31 mouse cellular contexts compared by ENCODE assay signal in the genomic region with DNA sequence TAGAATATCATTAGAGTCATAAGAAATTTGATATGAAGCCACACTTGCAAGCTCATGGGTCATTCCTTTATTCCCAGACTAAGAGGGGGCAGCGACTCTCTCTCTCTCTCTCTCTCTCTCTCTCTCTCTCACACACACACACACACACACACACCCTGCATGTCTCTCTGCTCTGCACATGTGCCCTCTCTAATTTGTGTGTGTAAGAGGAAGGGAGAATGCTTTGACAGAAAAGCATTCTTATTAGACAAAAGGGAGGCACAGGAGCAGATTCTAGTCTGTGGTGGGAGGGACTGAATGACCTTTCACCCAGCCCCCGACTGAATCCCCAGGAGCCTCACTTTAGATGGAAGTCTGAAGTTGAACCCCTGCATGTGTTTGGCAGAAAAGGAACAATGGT.
DNase-seq lines count a peak whose midpoint lies in the region; ATAC-seq lines count a peak whose summit lies in the region.
"Had no signal": no experiment of that assay in that cellular context is flagged by ENCODE, and none has a peak within 500 bp of the region (broad histone marks: within the 10 kb centered on the region; RNA-seq: fewer than 3 reads in every experiment).

No protein-coding gene starts in this region.

- no peaks in the 10 kb centered on the region for H3K27me3 ChIP-seq in hindbrain, embryonic 11.5 days (ENCODE audit: control insufficient read depth, insufficient read depth, low read length)
- no peaks in the 10 kb centered on the region for H3K27me3 ChIP-seq in hindbrain, embryonic 14.5 days (ENCODE audit: control insufficient read depth, insufficient read depth, low read length)
- no peaks in the 10 kb centered on the region for H3K27me3 ChIP-seq in neural tube, embryonic 11.5 days (ENCODE audit: control insufficient read depth, insufficient read depth, low read length)
- H3K27me3 ChIP-seq: embryonic facial prominence, embryonic 12.5 days; hindbrain, embryonic 15.5 days; limb, embryonic 12.5 days; liver, embryonic 15.5 days; lung, embryonic 15.5 days; megakaryocyte, embryonic 14.5 days; neural tube, embryonic 13.5 days had no signal

- no peak overlapping the region for H3K4me3 ChIP-seq in hindbrain, embryonic 11.5 days (ENCODE audit: low read depth, low read length)
- H3K4me3 ChIP-seq in hindbrain, embryonic 14.5 days (replicated peaks; ENCODE audit: low read length) = no peak overlapping the region
- H3K4me3 ChIP-seq in neural tube, embryonic 11.5 days (ENCODE audit: low read depth, low read length) = no peak overlapping the region
- H3K4me3 ChIP-seq: embryonic facial prominence, embryonic 12.5 days; heart, embryonic 10.5 days; hindbrain, embryonic 15.5 days; layer of hippocampus, adult 2 months; left cerebral cortex, adult 2 months; limb, embryonic 12.5 days; liver, embryonic 15.5 days; lung, embryonic 15.5 days; megakaryocyte, embryonic 14.5 days; neural tube, embryonic 13.5 days had no signal

- H3K4me1 ChIP-seq in hindbrain, embryonic 11.5 days (replicated peaks; ENCODE audit: control insufficient read depth, insufficient read depth, low read length) = no peaks in the 10 kb centered on the region
- no peaks in the 10 kb centered on the region for H3K4me1 ChIP-seq in hindbrain, embryonic 14.5 days (replicated peaks; ENCODE audit: control insufficient read depth, insufficient read depth, low read length)
- H3K4me1 ChIP-seq in neural tube, embryonic 11.5 days (ENCODE audit: control insufficient read depth, insufficient read depth, low read length) = no peaks in the 10 kb centered on the region
- H3K4me1 ChIP-seq: embryonic facial prominence, embryonic 12.5 days; heart, embryonic 10.5 days; hindbrain, embryonic 15.5 days; limb, embryonic 12.5 days; liver, embryonic 15.5 days; lung, embryonic 15.5 days; megakaryocyte, embryonic 14.5 days had no signal

- 25% methylated on average over 2 of the region's 2 CpGs for WGBS in hindbrain, embryonic 11.5 days
- 10% methylated on average over 2 of the region's 2 CpGs for WGBS in hindbrain, embryonic 14.5 days
- 41% methylated on average over 2 of the region's 2 CpGs for WGBS in neural tube, embryonic 11.5 days

- ATAC-seq in hindbrain, embryonic 11.5 days (ENCODE audit: low FRiP score) = peak; percentile 78
- ATAC-seq in hindbrain, embryonic 14.5 days (ENCODE audit: low FRiP score) = no peak
- peak; percentile 46; the same call in 1 of the 2 replicates for ATAC-seq in neural tube, embryonic 11.5 days (ENCODE audit: insufficient read depth, low FRiP score, low TSS enrichment)
- no peak for ATAC-seq in megakaryocyte, adult 5-6 weeks (ENCODE audit: poor library complexity, severe bottlenecking)

- DNase-seq in hindbrain, embryonic 11.5 days (ENCODE audit: low spot score) = peak; percentile 33
- DNase-seq in hindbrain, embryonic 14.5 days (ENCODE audit: low spot score) = no peak
- no peak for DNase-seq in neural tube, embryonic 11.5 days (ENCODE audit: low spot score)
- DNase-seq in neural tube, embryonic 10.5 days (ENCODE audit: extremely low spot score, low spot score) = no peak
- DNase-seq in embryo, embryonic 11 days = peak; percentile 20
- no peak for DNase-seq in spleen, postnatal 36 days (ENCODE audit: low spot score in 2 of 2)
- DNase-seq: adrenal gland, postnatal 25 days; B cell, adult 2 months; cerebellum, adult 18-20 months; cerebellum, postnatal 10 days; gastrocnemius, postnatal 25 days; heart, postnatal 36 days; kidney, adult 2 months; kidney, postnatal 36 days; lung, postnatal 36 days; right cerebral cortex, adult 18-20 months; spleen, adult 18-20 months; thymus, adult 18-20 months; thymus, postnatal 25 days had no signal

- no peak overlapping the region for H3K9ac ChIP-seq in hindbrain, embryonic 11.5 days (ENCODE audit: low read depth, low read length)
- no peak overlapping the region for H3K9ac ChIP-seq in hindbrain, embryonic 14.5 days
- H3K9ac ChIP-seq in neural tube, embryonic 11.5 days (ENCODE audit: low read length) = no peak overlapping the region
- H3K9ac ChIP-seq: embryonic facial prominence, embryonic 12.5 days; hindbrain, embryonic 15.5 days; limb, embryonic 12.5 days; liver, embryonic 15.5 days; lung, embryonic 15.5 days; neural tube, embryonic 13.5 days had no signal

- no peaks in the 10 kb centered on the region for H3K36me3 ChIP-seq in hindbrain, embryonic 11.5 days (ENCODE audit: control insufficient read depth, insufficient read depth, low read length)
- no peaks in the 10 kb centered on the region for H3K36me3 ChIP-seq in hindbrain, embryonic 14.5 days (replicated peaks; ENCODE audit: control insufficient read depth, insufficient read depth)
- no peaks in the 10 kb centered on the region for H3K36me3 ChIP-seq in neural tube, embryonic 11.5 days (ENCODE audit: control insufficient read depth, insufficient read depth, low read length)
- H3K36me3 ChIP-seq: embryonic facial prominence, embryonic 12.5 days; heart, embryonic 10.5 days; hindbrain, embryonic 15.5 days; limb, embryonic 12.5 days; liver, embryonic 15.5 days; lung, embryonic 15.5 days; neural tube, embryonic 13.5 days had no signal

- no peak overlapping the region for H3K27ac ChIP-seq in hindbrain, embryonic 11.5 days (ENCODE audit: low read depth, low read length)
- no peak overlapping the region for H3K27ac ChIP-seq in hindbrain, embryonic 14.5 days
- H3K27ac ChIP-seq in neural tube, embryonic 11.5 days (ENCODE audit: low read depth, low read length) = no peak overlapping the region
- H3K27ac ChIP-seq: embryonic facial prominence, embryonic 12.5 days; heart, embryonic 10.5 days; hindbrain, embryonic 15.5 days; layer of hippocampus, adult 2 months; left cerebral cortex, adult 2 months; limb, embryonic 12.5 days; liver, embryonic 15.5 days; lung, embryonic 15.5 days; neural tube, embryonic 13.5 days; stomach, postnatal 0 days had no signal

- no peaks in the 10 kb centered on the region for H3K9me3 ChIP-seq in hindbrain, embryonic 11.5 days (ENCODE audit: control insufficient read depth, low read length)
- no peaks in the 10 kb centered on the region for H3K9me3 ChIP-seq in hindbrain, embryonic 14.5 days (ENCODE audit: control insufficient read depth, low read length)
- H3K9me3 ChIP-seq in neural tube, embryonic 11.5 days (ENCODE audit: control insufficient read depth, low read length) = no peaks in the 10 kb centered on the region
- H3K9me3 ChIP-seq: embryonic facial prominence, embryonic 12.5 days; heart, embryonic 10.5 days; hindbrain, embryonic 15.5 days; limb, embryonic 12.5 days; liver, embryonic 15.5 days; lung, embryonic 15.5 days; megakaryocyte, embryonic 14.5 days; neural tube, embryonic 13.5 days had no signal

- no peak overlapping the region for H3K4me2 ChIP-seq in hindbrain, embryonic 11.5 days (replicated peaks; ENCODE audit: low read depth, low read length)
- no peak overlapping the region for H3K4me2 ChIP-seq in hindbrain, embryonic 14.5 days (replicated peaks)
- no peak overlapping the region for H3K4me2 ChIP-seq in neural tube, embryonic 11.5 days (ENCODE audit: low read depth)
- H3K4me2 ChIP-seq: embryonic facial prominence, embryonic 12.5 days; hindbrain, embryonic 15.5 days; limb, embryonic 12.5 days; liver, embryonic 15.5 days; lung, embryonic 15.5 days; neural tube, embryonic 13.5 days had no signal

Comparison
In these comparisons a context has a peak if more than half of its experiments do, and no peak if none do; other contexts are left out.
1. ATAC-seq: peak in hindbrain, embryonic 11.5 days (single experiment) and neural tube, embryonic 11.5 days (single experiment); none in hindbrain, embryonic 14.5 days (single experiment) and megakaryocyte, adult 5-6 weeks (single experiment).
2. DNase-seq: peak in hindbrain, embryonic 11.5 days (single experiment) and embryo, embryonic 11 days (single experiment); none in hindbrain, embryonic 14.5 days (single experiment), neural tube, embryonic 11.5 days (single experiment), neural tube, embryonic 10.5 days (single experiment) and spleen, postnatal 36 days (0 of 2).